Mouse (Mus musculus): ENCODE measurements around the gene Sec24b.

Sec24b gene

GRCm38 (mm10) chr3:129970529-129971515 is 90.5 kb downstream of the Sec24b start:
- no peak for DNase-seq (ENCODE audit: low spot score)

DNA sequence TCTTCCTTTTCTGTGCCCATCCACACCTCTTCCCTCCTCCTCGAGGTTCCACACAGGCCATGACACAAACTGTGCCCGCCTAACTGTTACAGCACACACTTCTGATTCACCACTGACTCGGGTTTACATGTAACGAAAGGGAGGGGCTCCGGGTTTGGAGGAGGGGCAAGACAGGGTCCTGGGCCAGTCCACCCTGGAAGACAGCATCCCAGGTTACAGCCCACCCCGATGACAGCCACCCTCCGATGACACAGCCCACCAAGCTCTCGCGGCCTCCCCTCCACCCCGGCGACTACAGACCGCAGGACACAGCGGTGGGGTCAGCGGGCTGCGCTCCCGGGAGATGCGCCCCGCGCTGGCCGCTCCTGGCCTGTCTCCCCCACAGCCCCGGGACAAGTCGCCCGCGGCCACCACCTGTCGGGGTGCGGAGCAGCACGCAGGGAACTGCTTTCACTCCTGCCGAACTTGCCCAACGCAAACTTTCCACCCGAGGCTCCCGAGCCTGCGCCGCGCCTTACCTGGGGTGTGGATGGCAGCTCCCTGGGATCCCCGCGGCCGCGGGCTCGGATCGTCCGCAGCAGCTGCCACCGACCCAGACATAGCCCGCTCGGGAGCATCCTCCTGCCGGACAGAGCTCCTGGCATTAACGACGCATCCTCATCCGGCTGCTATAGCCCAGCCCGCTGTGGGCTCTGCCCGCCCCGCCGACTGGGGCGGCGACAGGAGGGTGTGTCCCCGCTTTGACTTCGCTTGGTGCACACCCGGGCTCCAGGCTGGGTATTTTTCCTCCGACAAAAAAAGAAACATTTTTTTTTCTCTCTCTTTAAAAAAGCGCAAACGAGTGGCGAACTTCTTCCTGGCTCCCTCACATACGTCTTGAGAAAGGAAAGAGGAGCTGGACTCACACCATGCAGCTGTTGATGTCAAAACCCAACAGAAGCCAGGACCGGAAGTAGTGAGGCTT is 91.6 kb downstream of the Sec24b start, which contains the start of gene Mcub:
Mcub (minus strand) TSS at position 775 of the 964 bp plus-strand sequence.
- DNase-seq (ENCODE audit: low spot score) = peak; percentile 31

GRCm38 (mm10) chr3:129969031-129969430 is 92.3 kb downstream of the Sec24b start:
- no peak for DNase-seq (ENCODE audit: low spot score)

DNA sequence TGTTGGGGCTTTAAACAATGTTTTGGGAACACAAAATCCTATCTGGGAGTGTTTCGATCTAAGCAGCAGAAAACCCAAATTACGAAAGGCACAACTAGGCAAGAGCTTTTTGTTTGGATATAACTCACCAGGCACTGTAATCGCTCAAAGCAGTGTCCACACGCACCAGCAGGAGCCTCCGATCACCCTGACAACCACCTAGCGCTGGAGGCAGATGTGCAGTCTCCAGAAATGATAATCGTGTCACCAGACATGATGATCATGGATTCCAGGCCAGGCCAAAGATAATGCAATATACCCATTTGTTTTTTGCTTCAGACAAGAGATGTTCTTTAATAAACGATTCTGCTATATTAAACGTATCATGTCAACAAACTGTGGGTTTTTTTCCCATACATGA is 93.5 kb downstream of the Sec24b start:
- DNase-seq (ENCODE audit: low spot score) = no peak

DNA sequence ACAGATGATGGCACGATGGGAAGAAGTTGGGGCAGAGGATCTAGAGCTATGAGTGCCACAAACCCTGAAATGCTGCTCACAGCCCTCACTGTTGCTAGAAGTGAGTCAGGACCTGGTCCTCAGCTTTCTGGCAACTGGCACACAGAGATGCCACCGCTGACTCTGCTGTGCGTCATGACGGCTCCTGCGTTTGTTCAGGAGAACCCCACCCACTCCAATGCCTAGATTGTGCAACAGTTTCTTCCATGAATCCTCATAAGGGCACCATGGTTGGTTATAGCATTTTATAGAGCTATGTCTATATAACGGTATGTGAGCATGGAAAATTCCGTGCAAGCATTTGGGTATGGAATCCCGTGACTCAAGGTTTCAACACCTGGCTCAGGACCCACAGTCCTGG is 96.7 kb downstream of the Sec24b start:
- DNase-seq (ENCODE audit: low spot score) = no peak

DNA sequence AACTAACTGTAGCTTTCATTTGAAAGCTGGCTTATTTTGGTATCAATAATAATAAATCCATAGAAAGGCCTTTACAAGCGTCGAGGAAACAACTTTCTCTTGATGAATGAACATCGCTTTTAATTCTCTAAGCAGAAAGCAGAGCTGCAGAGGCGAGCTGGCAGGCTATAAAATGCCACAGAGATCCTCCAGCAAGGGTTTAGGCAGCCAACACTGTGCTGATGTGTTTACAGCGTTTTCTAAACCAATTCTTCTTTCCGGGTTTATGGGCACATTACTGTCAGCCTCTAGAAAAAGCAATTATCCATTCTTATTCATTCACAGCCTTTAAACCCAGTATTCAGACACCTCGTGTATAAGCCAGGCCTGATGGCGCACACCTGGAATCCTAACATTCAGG is 98.8 kb downstream of the Sec24b start:
- no peak for DNase-seq (ENCODE audit: low spot score)

DNA sequence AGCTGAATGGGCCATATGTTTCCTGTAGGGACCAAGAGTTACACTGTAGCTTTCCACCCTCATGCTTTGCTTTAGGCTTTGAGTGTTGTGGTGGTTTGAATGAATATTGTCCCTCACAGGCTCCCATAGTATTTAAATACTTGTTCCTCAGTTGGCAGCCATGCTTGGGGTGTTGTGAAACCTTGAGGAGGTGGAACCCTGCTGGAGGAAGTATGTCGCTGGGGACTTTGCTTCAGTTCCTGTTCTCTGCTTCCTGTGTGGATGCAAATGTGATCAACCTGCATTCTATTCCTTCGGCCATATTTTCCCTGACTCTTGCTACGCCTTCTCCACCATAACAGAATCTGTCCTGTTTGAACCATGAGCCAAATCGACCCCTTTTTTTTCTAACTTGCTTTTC is 108.1 kb downstream of the Sec24b start:
- DNase-seq (ENCODE audit: low spot score) = no peak

DNA sequence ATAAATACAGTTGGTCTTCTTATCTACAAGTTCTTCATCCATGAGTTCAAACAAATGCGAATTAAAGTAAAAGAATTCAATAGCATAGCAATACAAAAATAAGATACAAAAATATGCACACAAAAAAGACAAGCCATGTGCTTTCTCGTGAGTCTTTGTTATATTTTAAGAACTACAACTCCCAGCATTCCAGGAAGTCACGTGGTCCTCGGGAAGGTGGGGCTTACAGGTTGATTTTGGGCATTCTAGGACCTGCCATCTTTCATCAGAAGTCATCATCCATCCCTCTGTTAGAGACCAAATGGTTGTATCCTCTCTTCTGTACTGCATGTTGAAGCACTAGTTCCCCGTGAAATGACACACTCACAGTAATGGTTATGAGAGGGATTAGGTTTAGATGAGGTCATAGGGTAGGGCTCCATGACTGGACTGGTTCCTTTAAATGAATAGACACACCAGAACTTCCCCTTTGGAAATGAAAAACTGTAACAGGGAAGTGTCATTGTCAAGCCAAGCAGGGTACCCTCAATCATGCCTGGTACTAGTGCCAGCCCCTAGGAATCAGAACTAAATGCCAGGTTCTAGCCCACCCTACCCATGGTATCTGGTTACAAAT is 112.1 kb downstream of the Sec24b start:
- DNase-seq (ENCODE audit: low spot score) = no peak

DNA sequence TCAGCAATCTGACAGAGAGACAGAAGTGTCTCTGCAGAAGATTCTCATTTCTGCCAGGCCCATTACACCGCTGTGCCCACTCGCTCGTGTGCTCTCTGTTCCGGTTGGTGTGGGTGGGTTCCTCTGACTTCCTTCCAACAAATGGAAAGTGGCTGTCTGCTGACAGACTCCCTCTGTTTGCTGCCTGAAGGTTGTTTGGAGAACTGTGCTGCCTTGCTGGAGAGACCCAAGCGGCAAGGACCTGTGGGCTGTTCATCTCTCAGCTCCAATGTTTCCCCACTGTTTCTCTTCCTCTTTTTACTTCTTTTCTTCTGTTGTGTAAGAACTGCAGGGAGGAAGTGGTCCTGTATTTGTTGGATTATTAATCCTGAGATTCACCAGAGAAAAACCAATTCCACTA is 113.0 kb downstream of the Sec24b start:
- no peak for DNase-seq (ENCODE audit: low spot score)

- DNase-seq (ENCODE audit: low spot score) = no peak
These were observed 115.0 kb downstream of the Sec24b start for GRCm38 (mm10) chr3:129946217-129946914.

- no peak for DNase-seq (ENCODE audit: low spot score)
These were observed 117.5 kb downstream of the Sec24b start for GRCm38 (mm10) chr3:129943813-129944212.

DNA sequence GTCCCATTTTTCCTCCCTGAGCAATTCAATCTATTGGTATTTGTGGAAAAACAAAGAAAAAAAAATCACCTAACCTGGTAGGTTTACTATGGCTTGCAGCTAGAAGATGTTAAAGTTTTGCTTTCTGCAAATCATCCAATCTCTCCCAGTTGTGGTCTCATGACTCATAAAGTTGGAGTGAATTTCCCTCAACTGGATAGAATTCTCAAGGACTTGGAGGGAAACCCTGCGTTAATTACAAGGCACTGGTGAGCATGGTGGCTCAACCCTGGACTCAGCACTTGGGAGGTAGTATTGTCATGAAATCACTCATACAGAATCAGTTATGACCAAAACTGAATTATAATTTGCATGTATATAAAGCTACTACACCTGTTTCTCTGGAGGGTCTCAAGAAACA is 120.1 kb downstream of the Sec24b start:
- DNase-seq (ENCODE audit: low spot score) = no peak

GRCm38 (mm10) chr3:129940780-129941179 is 120.6 kb downstream of the Sec24b start:
- no peak for DNase-seq (ENCODE audit: low spot score)

DNA sequence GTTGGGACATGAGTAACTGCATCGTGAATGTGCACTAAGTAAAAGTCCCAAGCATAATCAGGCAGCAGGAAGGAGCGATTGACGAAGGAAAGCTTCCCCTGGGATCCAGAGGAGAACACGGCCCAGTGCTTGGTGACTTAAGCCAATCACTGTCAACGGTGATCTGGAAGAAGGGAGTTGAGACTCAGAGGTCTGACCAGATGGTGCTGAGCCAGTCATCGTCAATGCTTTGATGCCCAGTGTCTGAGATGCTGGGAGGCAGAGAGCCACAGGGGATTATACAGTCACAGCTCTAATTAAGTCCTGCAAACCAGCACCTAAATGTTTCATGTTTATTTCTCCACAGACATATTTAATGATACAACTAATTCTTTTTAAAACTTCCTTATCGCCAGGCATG is 122.3 kb downstream of the Sec24b start:
- no peak for DNase-seq (ENCODE audit: low spot score)

DNA sequence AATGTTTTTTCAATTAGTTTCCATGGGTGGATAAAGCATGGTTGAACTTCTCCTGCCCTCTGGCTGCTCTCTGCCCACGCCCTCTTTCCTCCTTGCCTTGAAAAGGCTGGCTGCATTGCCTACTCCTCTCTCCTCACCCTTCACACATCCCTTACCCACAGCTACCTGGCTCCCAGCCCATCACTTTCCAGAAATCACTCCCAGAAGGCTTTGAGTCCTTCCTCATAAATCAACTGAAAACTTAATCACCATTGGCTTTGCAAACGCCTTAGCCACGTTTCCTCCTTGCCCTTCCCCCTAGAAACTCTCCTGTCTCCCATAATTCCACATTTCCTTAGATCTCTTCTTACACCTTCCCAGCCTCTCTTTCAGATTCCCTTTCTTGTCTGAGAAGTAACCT is 123.5 kb downstream of the Sec24b start:
- no peak for DNase-seq (ENCODE audit: low spot score)

DNA sequence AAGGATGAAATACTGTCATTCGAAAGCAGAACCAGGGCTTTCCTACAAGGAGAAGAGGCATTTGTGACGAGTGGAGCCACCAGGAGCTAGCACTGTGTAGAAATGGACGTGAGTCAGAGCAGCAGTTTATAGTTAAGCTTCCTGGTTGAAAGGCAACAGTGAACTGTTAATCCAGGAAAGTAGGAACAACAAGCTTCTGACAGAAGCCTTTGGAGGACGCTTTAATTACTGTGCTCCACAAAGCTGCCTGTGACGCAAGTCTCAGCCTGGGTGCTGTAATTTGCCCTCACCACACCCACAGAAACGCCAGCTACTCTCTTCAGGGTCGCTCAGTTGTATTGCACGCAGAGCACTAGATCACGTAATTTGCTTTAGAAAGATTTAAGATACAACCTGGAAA is 124.8 kb downstream of the Sec24b start:
- DNase-seq (ENCODE audit: low spot score) = no peak
